Mouse (Mus musculus): ENCODE measurements around the gene Pisd. TPM values are rescaled to one million over a fixed set of nuclear protein-coding genes. Genes with fewer than 3 reads are reported as not detected.
"Not testable (repeated sequence)": the region's sequence is repeated elsewhere in the genome, so short reads cannot be mapped to it uniquely, and the experiment has no call there.

Gene Pisd
- 76.8 and 78.3 TPM in 2 replicates for polyA plus RNA-seq (2016; fragmentation: Nextera tagmentation; extraction: Ambion mirVana)

DNA sequence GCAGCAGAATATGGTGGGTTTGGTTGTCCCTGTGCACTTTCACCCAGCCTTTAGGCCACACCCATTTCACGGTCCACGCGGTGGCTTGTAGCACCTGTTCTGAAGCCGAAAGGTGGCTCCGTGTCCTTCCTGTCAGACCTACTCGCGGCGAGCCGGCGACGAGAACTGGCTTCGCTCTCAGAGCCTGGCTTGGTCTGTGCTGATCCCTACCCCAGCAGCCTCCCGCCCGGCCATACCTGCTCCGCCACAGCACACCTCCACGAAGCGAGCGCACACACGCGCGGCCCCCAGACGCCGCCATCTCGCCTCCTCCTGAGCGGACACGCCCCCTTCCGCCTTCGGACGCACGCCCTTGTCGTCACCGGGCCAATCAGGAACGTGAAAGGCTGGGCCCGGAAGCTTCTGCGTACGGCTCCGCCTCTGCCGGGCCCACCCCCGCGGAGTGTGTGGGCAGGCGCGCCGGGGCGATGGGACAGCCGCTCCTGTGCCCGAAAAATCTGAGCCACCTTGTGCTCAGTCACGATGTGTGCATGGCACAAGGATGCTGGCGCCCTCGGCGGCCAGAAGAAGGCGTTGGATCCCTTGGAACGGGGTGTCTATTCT lies at the start of gene Pisd:
Pisd (minus strand) TSS at position 334 of the 603 bp plus-strand sequence.
- Histone ChIP-seq H3K9me3 (no peaks in the 10 kb centered on the region), H3K4me3 (peak within 1 kb of the TSS; percentile 94), H3K36me3 (replicated peaks) (peaks cover 37% of the 10 kb centered on the region), H3K27me3 (ENCODE audit: poor library complexity, severe bottlenecking) (no peaks in the 10 kb centered on the region), H3K4me1 (peaks cover 15% of the 10 kb centered on the region), H3K27ac (peak within 1 kb of the TSS; percentile 85)
- peak; percentile 92 for DNase-seq (ENCODE audit: extremely low spot score, low spot score)
- under 1% methylated on average over 52 of the region's 52 CpGs for WGBS

DNA sequence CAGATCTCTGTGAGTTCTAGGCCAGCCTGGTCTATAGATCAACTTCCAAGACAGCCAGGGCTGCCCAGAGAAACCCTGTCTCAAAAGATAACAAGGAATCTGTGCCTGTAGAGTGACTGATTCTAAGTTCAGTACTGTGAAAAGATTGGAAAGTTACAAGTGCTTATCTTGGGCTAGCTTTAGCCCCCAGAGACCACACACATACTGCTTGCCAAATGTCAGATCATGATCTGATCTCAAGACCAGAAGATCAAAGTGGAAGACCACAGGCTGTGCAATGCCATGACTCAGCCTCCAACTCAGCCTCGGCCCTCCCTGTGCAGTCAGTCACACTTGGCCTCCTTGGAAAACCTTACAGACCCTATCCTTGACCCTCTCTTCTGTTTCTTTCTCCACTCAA lies 49.1 kb upstream of the Pisd start:
- H3K4me1 ChIP-seq, result no peaks in the 10 kb centered on the region
- H3K4me3 ChIP-seq, result no peak overlapping the region
- H3K9me3 ChIP-seq, result no peaks in the 10 kb centered on the region
- H3K27me3 ChIP-seq (ENCODE audit: poor library complexity, severe bottlenecking), result no peaks in the 10 kb centered on the region
- DNase-seq (ENCODE audit: extremely low spot score, low spot score), result no peak
- no peak overlapping the region for H3K27ac ChIP-seq
- H3K36me3 ChIP-seq (replicated peaks), result peaks cover 96% of the 10 kb centered on the region
- WGBS, result 92% methylated on average over 1 of the region's 1 CpGs

DNA sequence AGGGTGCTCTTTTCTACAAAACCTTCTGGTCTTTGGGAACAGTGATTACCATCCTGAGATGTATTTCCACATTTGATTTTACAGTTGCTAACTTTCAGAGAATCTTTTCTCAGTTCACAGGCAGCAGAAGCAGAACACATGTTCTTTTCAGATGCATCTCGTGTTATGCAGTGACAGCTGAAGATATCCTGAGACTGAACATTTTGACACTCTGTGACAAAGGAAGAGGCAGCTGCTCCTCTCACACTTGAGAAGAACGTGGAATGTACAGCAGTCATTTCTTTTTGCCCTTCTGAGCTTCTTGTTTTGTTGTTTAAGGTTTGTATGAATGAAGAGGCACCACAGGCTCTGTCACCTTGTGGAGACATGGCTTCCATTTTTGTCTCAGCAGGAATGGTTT lies 44.6 kb upstream of the Pisd start:
- Histone ChIP-seq H3K4me3 (no peak overlapping the region), H3K27ac (no peak overlapping the region), H3K4me1 (no peaks in the 10 kb centered on the region), H3K36me3 (replicated peaks) (peaks cover 97% of the 10 kb centered on the region), H3K27me3 (ENCODE audit: poor library complexity, severe bottlenecking) (no peaks in the 10 kb centered on the region), H3K9me3 (no peaks in the 10 kb centered on the region)
- DNase-seq (ENCODE audit: extremely low spot score, low spot score), result no peak
- 86% methylated on average over 2 of the region's 2 CpGs for WGBS

DNA sequence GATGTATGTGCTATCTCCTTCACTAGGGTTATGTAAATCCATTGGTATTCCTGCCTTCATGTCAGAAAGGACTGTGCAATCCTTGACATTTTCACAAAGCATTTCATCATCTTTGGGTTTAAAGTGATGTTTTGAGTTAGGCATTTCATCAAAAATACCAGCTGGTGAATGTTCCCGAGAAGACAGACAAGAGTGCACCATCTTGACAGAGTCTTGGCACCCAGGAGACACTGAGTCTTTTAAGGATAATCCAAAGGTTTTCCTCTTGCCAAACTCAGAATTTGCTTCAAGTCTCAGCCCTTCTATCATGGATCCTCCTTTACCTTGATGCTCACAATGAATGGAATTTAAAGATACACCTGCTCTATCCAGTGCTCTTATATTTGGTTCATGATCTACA lies 43.3 kb upstream of the Pisd start:
- H3K4me3 ChIP-seq; H3K27me3 ChIP-seq (ENCODE audit: poor library complexity, severe bottlenecking); H3K9me3 ChIP-seq; DNase-seq (ENCODE audit: extremely low spot score, low spot score); H3K27ac ChIP-seq; H3K4me1 ChIP-seq: not testable (repeated sequence)
- peaks cover 90% of the 10 kb centered on the region for H3K36me3 ChIP-seq (replicated peaks)
- WGBS, result 98% methylated on average over 1 of the region's 1 CpGs

DNA sequence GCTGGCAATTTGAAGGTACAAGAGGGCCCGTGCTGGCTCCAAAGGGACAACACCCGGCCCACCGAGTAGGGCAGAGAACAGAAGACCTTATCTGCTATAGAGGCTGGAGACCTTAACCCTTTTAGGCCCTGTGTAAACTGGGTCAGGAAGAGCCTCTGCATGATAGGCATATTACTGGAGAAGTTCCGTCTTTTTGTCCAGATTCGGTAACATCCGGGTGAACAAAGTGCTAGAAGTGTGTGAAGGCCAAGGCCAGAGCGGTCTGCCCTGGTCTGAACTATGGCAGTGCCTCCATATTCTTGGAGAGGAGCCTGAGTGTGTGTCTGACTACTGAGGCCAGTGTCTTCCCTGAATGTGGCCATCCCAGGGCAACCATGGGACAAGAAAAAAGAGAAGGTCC lies 41.6 kb upstream of the Pisd start, which contains the start of gene Gm20671:
Gm20671 (minus strand) TSS at position 101 of the 400 bp plus-strand sequence.
- 93% methylated on average over 7 of the region's 7 CpGs for WGBS
- no peak for DNase-seq (ENCODE audit: extremely low spot score, low spot score)
- H3K36me3 ChIP-seq (replicated peaks), result peaks cover 87% of the 10 kb centered on the region
- H3K4me3 ChIP-seq, result no peak within 1 kb of the TSS
- H3K27ac ChIP-seq, result no peak within 1 kb of the TSS
- H3K4me1 ChIP-seq, result no peaks in the 10 kb centered on the region
- no peaks in the 10 kb centered on the region for H3K27me3 ChIP-seq (ENCODE audit: poor library complexity, severe bottlenecking)
- no peaks in the 10 kb centered on the region for H3K9me3 ChIP-seq

DNA sequence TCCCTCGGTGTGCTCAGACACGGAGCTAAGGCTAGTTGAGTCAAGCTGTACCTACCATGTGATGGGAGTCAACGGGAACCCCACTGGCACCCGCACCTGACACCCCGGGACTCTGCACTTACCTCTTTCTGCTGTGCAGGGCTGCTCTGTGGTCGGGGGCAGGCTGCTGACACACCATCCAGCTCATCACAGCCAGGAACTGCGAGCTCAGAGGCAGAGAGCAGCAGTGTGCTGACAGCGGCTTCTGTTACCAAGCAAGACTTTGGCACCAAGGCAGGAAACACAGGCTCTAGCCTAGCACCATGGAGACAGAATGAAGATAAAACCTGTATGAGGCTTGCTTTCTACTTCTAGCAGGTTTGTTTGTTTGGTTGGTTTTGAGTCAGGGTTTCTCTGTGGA lies 35.0 kb upstream of the Pisd start:
- DNase-seq (ENCODE audit: extremely low spot score, low spot score), result no peak
- no peak overlapping the region for H3K4me3 ChIP-seq
- H3K36me3 ChIP-seq (replicated peaks), result peaks cover 87% of the 10 kb centered on the region
- no peak overlapping the region for H3K27ac ChIP-seq
- WGBS, result 94% methylated on average over 8 of the region's 8 CpGs
- no peaks in the 10 kb centered on the region for H3K9me3 ChIP-seq
- no peaks in the 10 kb centered on the region for H3K27me3 ChIP-seq (ENCODE audit: poor library complexity, severe bottlenecking)
- H3K4me1 ChIP-seq, result no peaks in the 10 kb centered on the region

DNA sequence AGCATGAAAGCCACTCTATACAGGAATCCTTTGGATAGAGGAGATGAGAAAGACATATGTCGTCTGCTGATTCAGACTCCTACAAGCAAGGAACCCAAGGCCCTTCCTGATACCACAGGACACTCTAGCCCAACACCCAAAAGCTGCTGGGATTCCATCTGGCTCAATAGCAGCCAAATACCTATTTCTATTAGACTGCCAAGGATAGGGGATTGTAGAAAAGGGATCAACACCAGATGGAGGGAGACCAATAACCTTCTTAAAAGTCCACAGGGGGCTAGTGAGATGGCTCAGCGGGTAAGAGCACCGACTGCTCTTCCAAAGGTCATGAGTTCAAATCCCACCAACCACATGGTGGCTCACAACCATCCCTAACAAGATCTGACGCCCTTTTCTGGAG lies 29.9 kb upstream of the Pisd start:
- no peak for DNase-seq (ENCODE audit: extremely low spot score, low spot score)
- no peaks in the 10 kb centered on the region for H3K27me3 ChIP-seq (ENCODE audit: poor library complexity, severe bottlenecking)
- no peaks in the 10 kb centered on the region for H3K4me1 ChIP-seq
- H3K9me3 ChIP-seq, result no peaks in the 10 kb centered on the region
- 97% methylated on average over 4 of the region's 4 CpGs for WGBS
- peaks cover 82% of the 10 kb centered on the region for H3K36me3 ChIP-seq (replicated peaks)
- no peak overlapping the region for H3K27ac ChIP-seq
- no peak overlapping the region for H3K4me3 ChIP-seq

DNA sequence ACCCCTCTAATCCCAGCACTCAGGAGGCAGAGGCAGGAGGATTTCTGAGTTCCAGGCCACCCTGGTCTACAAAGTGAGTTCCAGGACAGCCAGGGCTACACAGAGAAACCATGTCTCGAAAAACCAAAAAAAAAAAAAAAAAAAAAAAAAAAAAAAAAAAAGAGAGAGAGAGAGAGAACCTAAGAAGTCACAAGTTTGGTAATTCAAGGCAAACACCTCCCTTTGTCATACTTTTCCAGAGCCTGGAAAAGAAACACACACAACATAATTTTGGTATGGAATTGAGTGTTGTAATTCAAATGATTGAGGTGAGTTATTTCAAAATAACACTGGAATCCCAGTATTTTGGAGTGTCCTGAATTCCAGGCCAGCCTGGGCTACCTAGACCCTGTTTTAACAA lies 1.0 kb upstream of the Pisd start:
- H3K4me3 ChIP-seq; DNase-seq (ENCODE audit: extremely low spot score, low spot score); H3K9me3 ChIP-seq; H3K27me3 ChIP-seq (ENCODE audit: poor library complexity, severe bottlenecking); H3K27ac ChIP-seq: not testable (repeated sequence)
- Histone ChIP-seq H3K4me1 (peaks cover 15% of the 10 kb centered on the region), H3K36me3 (replicated peaks) (peaks cover 40% of the 10 kb centered on the region)
- WGBS, result 91% methylated on average over 1 of the region's 1 CpGs

DNA sequence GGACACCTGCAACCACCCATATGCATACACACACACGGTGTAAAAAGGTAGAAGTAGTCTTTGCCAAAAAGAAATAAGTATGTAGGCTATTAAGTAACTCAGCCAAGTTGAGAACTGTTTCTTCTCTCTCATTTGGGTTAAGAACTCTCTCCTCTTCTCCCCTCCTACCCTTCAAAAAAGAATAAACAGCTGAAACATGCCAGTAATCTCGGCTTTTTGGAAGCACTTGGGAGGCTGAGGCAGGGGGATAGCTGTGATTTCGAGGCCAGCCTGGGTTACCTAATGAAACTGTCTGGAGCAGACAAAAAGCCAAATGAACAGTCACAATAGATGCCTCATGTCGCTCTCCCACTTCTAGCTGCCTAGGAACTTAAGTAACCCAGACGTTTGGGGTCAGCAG lies 720 bp downstream of the Pisd start:
- H3K4me1 ChIP-seq, result peaks cover 15% of the 10 kb centered on the region
- H3K36me3 ChIP-seq (replicated peaks), result peaks cover 40% of the 10 kb centered on the region
- H3K27ac ChIP-seq, result no peak overlapping the region; the same call in 1 of the 2 replicates
- 25% methylated on average over 5 of the region's 5 CpGs for WGBS
- H3K27me3 ChIP-seq (ENCODE audit: poor library complexity, severe bottlenecking), result no peaks in the 10 kb centered on the region
- H3K4me3 ChIP-seq, result peak overlapping the region; percentile 94
- H3K9me3 ChIP-seq, result no peaks in the 10 kb centered on the region
- no peak for DNase-seq (ENCODE audit: extremely low spot score, low spot score)

DNA sequence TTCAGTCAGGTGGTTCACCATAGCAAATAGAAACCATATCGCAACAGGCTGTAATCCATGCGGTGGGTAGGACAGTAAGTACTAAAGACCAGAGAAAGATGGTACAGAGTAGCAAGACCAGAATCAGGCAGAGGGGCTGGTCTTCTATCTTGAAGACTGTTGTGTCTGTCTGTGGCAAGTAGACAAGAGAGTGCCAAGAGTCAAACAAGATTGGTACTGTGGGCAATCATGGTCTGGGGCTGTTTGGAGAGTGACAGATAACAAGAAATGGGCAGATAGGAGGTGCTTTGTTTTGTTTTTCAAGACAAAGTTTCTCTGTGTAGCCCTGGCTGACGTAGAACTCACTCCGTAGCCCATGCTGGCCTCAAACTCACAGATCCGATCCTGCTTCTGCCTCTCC lies 3.9 kb downstream of the Pisd start:
- no peak overlapping the region for H3K27ac ChIP-seq
- 92% methylated on average over 5 of the region's 5 CpGs for WGBS
- H3K9me3 ChIP-seq, result no peaks in the 10 kb centered on the region
- no peak overlapping the region for H3K4me3 ChIP-seq
- H3K27me3 ChIP-seq (ENCODE audit: poor library complexity, severe bottlenecking), result no peaks in the 10 kb centered on the region
- H3K4me1 ChIP-seq, result peaks cover 15% of the 10 kb centered on the region
- no peak for DNase-seq (ENCODE audit: extremely low spot score, low spot score)
- peaks cover 16% of the 10 kb centered on the region for H3K36me3 ChIP-seq (replicated peaks)

DNA sequence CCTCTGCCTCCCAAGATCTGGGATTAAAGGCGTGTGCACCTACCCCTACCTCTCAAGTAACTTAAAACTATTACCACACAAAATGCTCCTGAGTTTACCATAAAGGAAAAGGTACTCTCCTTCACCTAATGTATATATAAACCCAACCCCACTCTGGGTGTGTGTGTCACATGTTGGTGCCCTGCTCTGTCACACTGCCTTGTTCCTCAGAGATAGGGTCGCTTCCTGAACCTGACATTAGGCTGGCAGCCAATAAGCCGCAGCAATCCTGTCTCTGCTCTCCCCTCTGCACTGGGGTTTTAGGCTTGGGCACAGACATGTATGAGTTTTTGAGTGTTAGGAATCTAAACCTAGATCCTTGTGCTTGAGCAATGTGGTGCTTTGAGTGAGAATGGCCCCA lies 7.3 kb downstream of the Pisd start:
- Histone ChIP-seq H3K27me3 (ENCODE audit: poor library complexity, severe bottlenecking) (no peaks in the 10 kb centered on the region), H3K4me1 (no peaks in the 10 kb centered on the region), H3K4me3 (no peak overlapping the region), H3K27ac (no peak overlapping the region), H3K9me3 (no peaks in the 10 kb centered on the region), H3K36me3 (replicated peaks) (peaks cover 30% of the 10 kb centered on the region)
- WGBS, result 95% methylated on average over 3 of the region's 3 CpGs
- no peak for DNase-seq (ENCODE audit: extremely low spot score, low spot score)

DNA sequence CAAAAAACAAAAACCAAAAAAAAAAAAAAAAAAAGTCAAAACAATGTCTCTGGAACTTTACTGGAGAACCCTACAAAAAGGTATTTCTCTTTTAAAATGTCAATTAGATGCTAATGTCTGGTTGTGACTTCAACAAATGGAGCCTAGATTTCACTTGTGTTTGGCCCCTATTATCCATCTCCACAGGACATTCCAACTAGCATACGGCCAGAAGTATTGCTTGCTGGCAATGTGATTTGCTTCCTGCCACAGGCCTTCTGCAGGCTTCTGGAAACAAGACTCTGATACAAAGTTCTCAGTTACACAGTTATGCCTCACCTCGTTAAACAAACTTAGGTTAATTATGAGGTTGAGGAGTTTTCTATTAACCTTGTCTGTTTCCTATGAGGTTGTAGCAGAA lies 13.1 kb downstream of the Pisd start:
- no peaks in the 10 kb centered on the region for H3K9me3 ChIP-seq
- DNase-seq (ENCODE audit: extremely low spot score, low spot score), result no peak
- H3K4me3 ChIP-seq, result no peak overlapping the region
- peaks cover 43% of the 10 kb centered on the region for H3K36me3 ChIP-seq (replicated peaks)
- WGBS, result 81% methylated on average over 2 of the region's 2 CpGs
- H3K4me1 ChIP-seq, result no peaks in the 10 kb centered on the region
- H3K27ac ChIP-seq, result no peak overlapping the region
- no peaks in the 10 kb centered on the region for H3K27me3 ChIP-seq (ENCODE audit: poor library complexity, severe bottlenecking)

DNA sequence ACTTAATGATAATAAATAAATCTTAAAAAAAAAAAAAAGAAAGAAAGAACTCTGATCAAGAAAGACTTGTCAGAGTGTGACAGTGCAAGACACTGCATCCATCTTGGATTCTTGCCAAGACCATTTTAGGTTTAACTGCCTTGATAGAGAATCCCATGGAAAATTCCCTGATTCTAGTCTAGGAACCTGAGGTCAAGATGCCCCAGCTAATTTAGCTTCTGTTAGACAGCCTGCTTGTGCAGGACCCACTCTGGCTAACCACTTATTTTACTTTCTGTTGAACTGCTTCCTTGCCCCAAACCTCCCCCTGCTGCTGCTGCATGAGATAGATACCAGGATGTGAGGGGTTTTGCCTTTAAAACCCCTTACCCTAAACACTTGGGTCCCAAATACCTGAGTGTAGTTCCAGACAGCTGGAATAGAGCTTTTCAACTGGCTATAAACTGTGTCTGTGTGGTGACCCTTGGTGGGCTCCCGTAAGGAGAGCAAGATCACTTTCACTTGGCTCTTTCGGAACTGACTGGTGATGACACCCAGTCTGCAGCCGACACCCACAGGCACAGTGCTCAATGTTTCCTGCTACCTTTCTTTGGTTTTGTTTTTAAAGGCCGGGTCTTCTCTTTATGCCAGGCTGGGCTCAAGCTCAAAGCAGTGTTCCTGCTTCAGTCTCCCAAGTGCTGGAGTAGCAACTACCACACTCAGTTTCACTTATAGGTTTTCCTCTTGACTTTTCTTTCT lies 17.6 kb downstream of the Pisd start:
- no peak overlapping the region for H3K27ac ChIP-seq
- 93% methylated on average over 4 of the region's 4 CpGs for WGBS
- H3K4me1 ChIP-seq, result no peaks in the 10 kb centered on the region

More for the DNA sequence above, 17.6 kb downstream of the Pisd start:
- H3K4me3 ChIP-seq, result no peak overlapping the region
- no peaks in the 10 kb centered on the region for H3K27me3 ChIP-seq (ENCODE audit: poor library complexity, severe bottlenecking)
- H3K36me3 ChIP-seq (replicated peaks), result peaks cover 46% of the 10 kb centered on the region
- DNase-seq (ENCODE audit: extremely low spot score, low spot score), result no peak
- H3K9me3 ChIP-seq, result no peaks in the 10 kb centered on the region

All from forebrain, embryonic 10.5 days (tissue).